Mouse (Mus musculus) midbrain, postnatal 0 days (tissue): Measurements from ENCODE around the gene Lmbrd1. TPM values are rescaled to one million over a fixed set of nuclear protein-coding genes. Genes with fewer than 3 reads are reported as not detected.
A peak's percentile ranks its signal among the peaks of the same experiment; 100 is the strongest.
"Not testable (repeated sequence)": the region's sequence is repeated elsewhere in the genome, so short reads cannot be mapped to it uniquely, and the experiment has no call there.

Experiments
- ATAC-seq: fragments of 200-750 bp; cut with Nextera tagmentation; 2 replicates; pipeline ENCODE4 v1.8.0; 2017; ENCODE audit warnings: moderate number of reproducible peaks, mild to moderate bottlenecking, moderate TSS enrichment, moderate library complexity; ENCODE audit not compliant: low FRiP score
- DNase-seq: peaks from one replicate; pipeline ENCODE4 v3.0.0-alpha.2; 2015; ENCODE audit warnings: low spot score
- H3K27ac ChIP-seq: fragments of 300-500 bp; sonication (generic); 2 replicates; pipeline ENCODE4 v1.5.1; 2014; ENCODE audit warnings: low read depth, mild to moderate bottlenecking, low read length, mixed read lengths
- H3K27me3 ChIP-seq: fragments of 300-500 bp; sonication (generic); 2 replicates; pipeline ENCODE4 v1.6.1; 2014; ENCODE audit warnings: low read length, control low read depth, mixed read lengths; ENCODE audit not compliant: insufficient read depth
- H3K36me3 ChIP-seq: fragments of 300-500 bp; sonication (generic); 2 replicates; pipeline ENCODE4 v1.6.1; 2014; ENCODE audit warnings: low read length, control low read depth, mixed read lengths; ENCODE audit not compliant: insufficient read depth
- H3K4me1 ChIP-seq: fragments of 300-500 bp; sonication (generic); 2 replicates; pipeline ENCODE4 v1.6.1; 2014; ENCODE audit warnings: mild to moderate bottlenecking, control low read depth, antibody characterized with exemption, low read length, mixed read lengths; ENCODE audit not compliant: insufficient read depth
- H3K4me2 ChIP-seq: fragments of 300-500 bp; sonication (generic); 2 replicates; pipeline ENCODE4 v1.6.1; 2014; ENCODE audit warnings: low read depth, mild to moderate bottlenecking, low read length, mixed read lengths; ENCODE audit not compliant: poor library complexity, severe bottlenecking
- H3K4me3 ChIP-seq: fragments of 300-500 bp; sonication (generic); 2 replicates; pipeline ENCODE4 v1.5.1; 2014; ENCODE audit warnings: low read depth, mild to moderate bottlenecking, low read length, moderate library complexity
- H3K9ac ChIP-seq: fragments of 300-500 bp; sonication (generic); replicated peaks from 2 replicates; pipeline ENCODE4 v1.6.1; 2014; ENCODE audit warnings: mild to moderate bottlenecking, low read length, moderate library complexity, mixed read lengths; ENCODE audit not compliant: poor library complexity, severe bottlenecking
- H3K9me3 ChIP-seq: fragments of 300-500 bp; sonication (generic); 2 replicates; pipeline ENCODE4 v1.6.1; 2016; ENCODE audit warnings: low read length, control low read depth
- CTCF ChIP-seq: IDR thresholded peaks from 2 replicates; pipeline ENCODE4 v1.5.1; 2016; ENCODE audit warnings: antibody characterized with exemption, mild to moderate bottlenecking
- WGBS: fragments of 180-500 bp; shearing (Covaris S2); extraction: QIAGEN DNeasy Blood & Tissue Kit; methylation state at CpG from one replicate; pipeline ENCODE4 v1.1.7; 2014; 5-methylcytosine and 5-hydroxymethylcytosine counted together
- polyA plus RNA-seq: library from polyadenylated mRNA; unstranded; fragments of >200 nt; fragmentation: Nextera tagmentation; extraction: Ambion mirVana; gene quantifications from 2 replicates; pipeline ENCODE4 v1.2.1, GENCODE M21; 2015
- total RNA-seq: library from RNA; depleted of rRNA; stranded (reverse); fragments of >200 nt; gene quantifications from 2 replicates; pipeline ENCODE4 v1.2.3, GENCODE M21; 2014; rRNA removed

The Lmbrd1 gene
- total and polyA plus RNA-seq, 2 experiments from 2014 or later: 28.8 to 44.5 TPM

DNA sequence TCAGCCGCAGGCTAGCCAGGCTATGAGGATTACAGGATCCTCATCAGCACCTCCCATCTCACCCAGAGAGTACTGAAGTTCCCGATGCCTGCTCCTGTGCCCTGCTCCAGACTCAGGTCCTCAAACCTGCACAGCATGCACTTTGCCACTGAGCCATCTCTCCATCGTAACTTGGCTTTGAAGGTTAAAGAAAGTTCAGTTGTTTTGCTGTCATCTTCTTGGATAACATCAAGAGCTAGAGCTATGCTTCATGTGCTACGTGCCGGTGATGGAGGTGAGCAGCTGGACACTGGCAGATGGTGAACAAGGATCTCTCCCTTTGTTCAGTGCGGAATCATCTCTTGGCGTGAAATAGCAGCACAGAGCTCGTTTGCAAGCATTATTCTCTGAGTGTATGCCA is 80.1 kb downstream of the Lmbrd1 start:
- ATAC-seq (no peak), DNase-seq (peak; percentile 46)
- no peak overlapping the region for H3K9ac ChIP-seq
- H3K9me3 ChIP-seq: no peaks in the 10 kb centered on the region
- H3K27ac ChIP-seq: no peak overlapping the region
- no peak overlapping the region for H3K4me3 ChIP-seq
- no peaks in the 10 kb centered on the region for H3K27me3 ChIP-seq
- no peaks in the 10 kb centered on the region for H3K4me1 ChIP-seq
- no peak for TF ChIP-seq CTCF
- H3K36me3 ChIP-seq: peaks cover 6% of the 10 kb centered on the region; the same call in 1 of the 2 replicates
- no peak overlapping the region for H3K4me2 ChIP-seq
- 53% methylated on average over 8 of the region's 8 CpGs for WGBS

- H3K4me2 ChIP-seq: no peak overlapping the region
Measured at GRCm38 (mm10) chr1:24766466-24766865, 88.0 kb downstream of the Lmbrd1 start.

DNA sequence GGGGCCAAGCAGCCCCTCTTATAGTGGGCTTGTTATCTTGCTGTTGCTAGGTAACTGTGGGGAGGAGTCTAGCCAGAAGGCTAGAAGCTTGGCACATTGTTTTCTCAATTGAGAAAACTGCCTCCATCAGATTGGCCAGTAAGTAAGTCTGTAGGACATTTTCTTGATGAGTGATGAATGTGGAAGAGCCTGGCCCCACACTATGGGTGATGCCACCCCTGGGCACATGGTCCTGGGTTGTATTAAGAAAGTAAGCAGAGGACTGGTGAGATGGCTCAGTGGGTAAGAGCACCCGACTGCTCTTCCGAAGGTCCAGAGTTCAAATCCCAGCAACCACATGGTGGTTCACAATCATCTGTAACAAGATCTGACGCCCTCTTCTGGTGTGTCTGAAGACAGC is 88.8 kb downstream of the Lmbrd1 start:
- not testable (repeated sequence) for H3K4me3 ChIP-seq, H3K4me1 ChIP-seq, H3K27me3 ChIP-seq, H3K27ac ChIP-seq, H3K36me3 ChIP-seq, ATAC-seq, DNase-seq, H3K9ac ChIP-seq, H3K4me2 ChIP-seq, H3K9me3 ChIP-seq
- 89% methylated on average over 3 of the region's 3 CpGs for WGBS

More at GRCm38 (mm10) chr1:24766466-24766865, 88.0 kb downstream of the Lmbrd1 start:
- WGBS: 83% methylated on average over 8 of the region's 8 CpGs
- H3K9ac ChIP-seq: no peak overlapping the region
- H3K27me3 ChIP-seq: no peaks in the 10 kb centered on the region
- no peak for ATAC-seq
- DNase-seq: no peak
- no peaks in the 10 kb centered on the region for H3K4me1 ChIP-seq
- TF ChIP-seq CTCF: no peak
- H3K36me3 ChIP-seq: peaks cover 8% of the 10 kb centered on the region; the same call in 1 of the 2 replicates
- H3K27ac ChIP-seq: no peak overlapping the region
- no peaks in the 10 kb centered on the region for H3K9me3 ChIP-seq
- no peak overlapping the region for H3K4me3 ChIP-seq

DNA sequence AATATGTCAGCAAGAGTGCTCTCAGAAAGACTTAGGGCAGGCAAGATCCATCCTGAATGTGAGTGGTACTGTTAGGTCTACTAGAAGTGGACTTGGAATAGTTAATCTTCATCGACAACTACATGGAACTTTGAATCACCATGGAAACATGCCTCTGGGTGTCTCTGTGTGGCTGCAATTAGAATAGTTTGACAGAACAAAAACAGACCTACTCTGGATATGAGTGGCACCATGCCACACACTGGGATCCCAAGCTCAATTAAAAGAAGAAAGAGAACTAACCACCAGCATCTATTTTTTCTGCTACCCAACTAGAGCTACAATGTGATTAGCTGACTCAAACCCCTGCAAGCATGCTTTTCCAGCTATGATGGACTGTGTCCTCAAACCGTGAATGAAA is 95.2 kb downstream of the Lmbrd1 start:
- Histone ChIP-seq H3K27me3 (no peaks in the 10 kb centered on the region), H3K36me3 (no peaks in the 10 kb centered on the region), H3K4me3 (no peak overlapping the region), H3K9me3 (no peaks in the 10 kb centered on the region), H3K9ac (no peak overlapping the region), H3K4me2 (no peak overlapping the region), H3K4me1 (no peaks in the 10 kb centered on the region), H3K27ac (no peak overlapping the region)
- 64% methylated on average over 2 of the region's 2 CpGs for WGBS
- no peak for ATAC-seq
- DNase-seq: peak; percentile 5
- TF ChIP-seq CTCF: no peak

DNA sequence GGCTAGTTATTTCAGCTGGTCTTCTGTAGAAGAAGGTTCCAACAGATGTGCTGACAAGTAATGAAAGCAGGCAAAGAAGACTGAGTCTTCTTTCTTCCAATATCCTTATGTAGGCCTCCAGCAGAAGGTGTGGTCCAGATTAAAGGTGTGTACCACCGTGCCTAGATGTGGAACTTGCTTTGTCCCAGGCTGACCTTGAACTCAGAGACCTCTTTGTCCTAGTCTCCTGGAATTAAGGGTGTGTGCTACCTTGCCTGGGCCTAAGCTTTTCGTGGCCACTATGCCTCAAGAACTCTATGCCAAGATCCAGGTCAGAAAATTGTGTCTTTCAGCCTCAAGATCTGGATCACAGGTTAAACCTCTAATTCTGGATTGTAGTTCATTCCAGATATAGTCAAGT is 98.1 kb downstream of the Lmbrd1 start:
- Histone ChIP-seq H3K9ac (no peak overlapping the region), H3K27ac (no peak overlapping the region), H3K36me3 (no peaks in the 10 kb centered on the region), H3K9me3 (no peaks in the 10 kb centered on the region), H3K27me3 (no peaks in the 10 kb centered on the region), H3K4me3 (no peak overlapping the region), H3K4me1 (no peaks in the 10 kb centered on the region), H3K4me2 (no peak overlapping the region)
- ATAC-seq (no peak), DNase-seq (no peak)
- no peak for TF ChIP-seq CTCF
- 95% methylated on average over 2 of the region's 2 CpGs for WGBS

- H3K9me3 ChIP-seq: no peaks in the 10 kb centered on the region
- no peak overlapping the region for H3K9ac ChIP-seq
- ATAC-seq (no peak), DNase-seq (no peak)
- TF ChIP-seq CTCF: no peak
- no peaks in the 10 kb centered on the region for H3K4me1 ChIP-seq
- H3K4me3 ChIP-seq: no peak overlapping the region
- no peak overlapping the region for H3K4me2 ChIP-seq
- no peak overlapping the region for H3K27ac ChIP-seq
- 93% methylated on average over 6 of the region's 6 CpGs for WGBS
- H3K36me3 ChIP-seq: no peaks in the 10 kb centered on the region
- H3K27me3 ChIP-seq: no peaks in the 10 kb centered on the region
Measured at GRCm38 (mm10) chr1:24793168-24793567, 114.7 kb downstream of the Lmbrd1 start.

DNA sequence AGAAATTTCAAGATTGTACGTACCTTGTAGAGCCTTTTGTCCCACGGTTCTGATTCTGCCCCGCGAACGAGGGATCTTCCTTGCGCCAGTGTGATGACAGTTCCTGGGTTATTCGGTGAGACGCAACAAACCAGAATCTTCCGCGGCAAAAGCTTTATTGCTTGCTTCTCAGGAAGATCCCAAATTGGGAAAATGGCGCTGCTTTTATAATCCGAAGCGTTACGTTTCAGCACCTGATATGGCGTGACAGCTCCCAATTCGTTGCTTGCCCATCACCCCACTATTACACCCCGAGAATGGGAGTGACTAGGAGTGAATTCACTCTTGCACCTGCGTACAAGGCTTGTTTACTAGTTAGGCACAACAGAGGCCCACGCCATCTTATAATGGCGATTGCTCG is 129.5 kb downstream of the Lmbrd1 start:
- H3K4me1 ChIP-seq, H3K36me3 ChIP-seq, H3K4me2 ChIP-seq, H3K27ac ChIP-seq, H3K9ac ChIP-seq, H3K9me3 ChIP-seq, DNase-seq, H3K4me3 ChIP-seq, ATAC-seq, H3K27me3 ChIP-seq: not testable (repeated sequence)
- WGBS: 97% methylated on average over 21 of the region's 21 CpGs

Other genes with a start within 250 kb of the Lmbrd1 start
- gene Col19a1, start 91.2 kb upstream of the Lmbrd1 start, total RNA-seq: 2.5 and 2.8 TPM in 2 replicates
- gene Col19a1, start 91.2 kb upstream of the Lmbrd1 start, polyA plus RNA-seq: 1.9 and 2.4 TPM in 2 replicates